Mouse (Mus musculus): Measurements from ENCODE around the gene Smim1. TPM values are rescaled to one million over a fixed set of nuclear protein-coding genes. Genes with fewer than 3 reads are reported as not detected.

Gene Smim1
- polyA plus RNA-seq, 1 experiment from 2014 or later = 21.2 TPM

DNA sequence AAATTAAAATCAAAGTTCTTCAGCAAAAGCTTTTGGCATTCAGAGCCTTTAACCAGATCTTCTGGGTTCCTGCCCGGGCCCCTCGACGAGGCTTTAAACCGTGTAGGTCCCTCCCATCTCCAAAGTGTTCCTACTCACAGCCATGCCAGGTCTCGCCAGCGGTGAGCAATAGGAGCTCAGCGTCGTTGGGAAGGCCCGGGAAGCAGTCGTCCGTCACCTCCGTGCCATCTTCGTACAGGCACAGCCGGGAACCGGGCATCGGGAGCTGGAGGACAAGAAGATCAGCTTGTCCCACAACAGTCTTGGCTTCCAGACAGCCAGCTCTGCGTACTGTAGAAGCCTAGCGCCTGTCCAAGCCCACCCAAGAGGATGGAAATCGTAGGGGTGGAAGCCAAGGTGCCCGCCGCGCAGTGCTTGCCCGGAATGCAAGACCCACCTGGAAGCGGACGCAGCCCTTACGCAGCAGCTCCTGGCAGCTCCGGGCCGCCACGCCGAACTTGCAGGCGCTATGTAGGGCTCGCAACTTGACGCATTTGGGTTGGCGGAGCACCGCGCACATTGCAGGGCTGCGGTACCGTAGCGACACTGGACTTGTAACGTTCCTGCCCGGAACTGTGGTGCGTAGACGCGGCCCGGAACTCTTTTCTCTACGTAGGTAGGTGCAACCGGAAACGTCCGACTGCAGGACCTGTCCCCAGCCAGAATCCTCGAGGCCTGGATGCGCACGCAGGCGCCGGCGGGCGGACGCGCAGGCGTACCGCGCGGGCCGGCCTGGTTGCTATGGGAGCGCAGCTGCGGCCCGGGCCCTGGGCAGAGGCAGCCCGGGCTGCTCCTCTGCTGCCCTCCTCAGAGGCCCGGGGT, 51.4 kb downstream of the Smim1 start, which contains the start of the genes Dffb and Cep104:
Gene Dffb (minus strand): TSS at position 696 of the 861 bp plus-strand sequence.
Gene Cep104 (plus strand): TSS at position 764 of the 861 bp plus-strand sequence.
- DNase-seq (ENCODE audit: low spot score) = peak; percentile 95
- Histone ChIP-seq H3K4me1 (peaks cover 29% of the 10 kb centered on the region), H3K4me3 (peak within 1 kb of the TSS; percentile 85), H3K27ac (replicated peaks) (peak within 1 kb of the TSS; percentile 92), H3K9me3 (replicated peaks) (no peaks in the 10 kb centered on the region), H3K27me3 (ENCODE audit: low read depth, poor library complexity, severe bottlenecking) (no peaks in the 10 kb centered on the region), H3K36me3 (peaks cover 30% of the 10 kb centered on the region)
- 2% methylated on average over 68 of the region's 68 CpGs for WGBS

Other genes with a start within 250 kb of the Smim1 start
- gene A430005L14Rik, start 69.0 kb downstream of the Smim1 start, polyA plus RNA-seq (2016; fragmentation: Nextera tagmentation; extraction: Ambion mirVana) = 138 and 162 TPM in 2 replicates
- gene Dffb, start 51.1 kb downstream of the Smim1 start, polyA plus RNA-seq (2016; fragmentation: Nextera tagmentation; extraction: Ambion mirVana) = 13.1 and 14.3 TPM in 2 replicates
- gene Cep104, start 51.0 kb downstream of the Smim1 start, polyA plus RNA-seq (2016; fragmentation: Nextera tagmentation; extraction: Ambion mirVana) = 21.5 and 22.8 TPM in 2 replicates
- 21.3 and 23.0 TPM in 2 replicates for gene Lrrc47, start 14.5 kb downstream of the Smim1 start, polyA plus RNA-seq (2016; fragmentation: Nextera tagmentation; extraction: Ambion mirVana)
- gene Ccdc27, start 16.4 kb upstream of the Smim1 start, polyA plus RNA-seq (2016; fragmentation: Nextera tagmentation; extraction: Ambion mirVana) = not detected in 2 replicates
- gene Trp73, start 114.0 kb upstream of the Smim1 start, polyA plus RNA-seq (2016; fragmentation: Nextera tagmentation; extraction: Ambion mirVana) = 0.30 and 0.36 TPM in 2 replicates
- gene Wrap73, start 116.1 kb upstream of the Smim1 start, polyA plus RNA-seq (2016; fragmentation: Nextera tagmentation; extraction: Ambion mirVana) = 47.2 and 53.1 TPM in 2 replicates
- 120 and 129 TPM in 2 replicates for gene Tprgl, start 134.4 kb upstream of the Smim1 start, polyA plus RNA-seq (2016; fragmentation: Nextera tagmentation; extraction: Ambion mirVana)
- gene Megf6, start 144.5 kb upstream of the Smim1 start, polyA plus RNA-seq (2016; fragmentation: Nextera tagmentation; extraction: Ambion mirVana) = 21.6 and 23.4 TPM in 2 replicates